Mouse (Mus musculus) adrenal gland, postnatal 36 days (tissue): ENCODE results near the gene Chrm2. TPM values are rescaled to one million over a fixed set of nuclear protein-coding genes. Genes with fewer than 3 reads are reported as not detected.

Experiments
- DNase-seq, 2 experiments: peaks; one replicate each; pipeline ENCODE4 v3.0.0; 2021; ENCODE audit warnings: mixed read lengths in 1 of 2
- long read RNA-seq, 2 experiments: library from polyadenylated mRNA; stranded (forward); transcript quantifications; one replicate each; pipeline ENCODE4 v2.0.0; 2021; ENCODE audit warnings: borderline sequencing depth in 2 of 2
- total RNA-seq, 2 experiments: library from RNA; stranded (reverse); gene quantifications; 2 replicates each; pipeline ENCODE4 v1.2.3; 2021

Gene Chrm2
- under 1 TPM in 1 of 2 experiments, not detected in 1; 0.20 TPM for total RNA-seq
- long read RNA-seq, experiment 1 = 0 reads
- long read RNA-seq, experiment 2 = 0 reads

- no peak for DNase-seq
These were observed at the start of gene Chrm2 for GRCm38 (mm10) chr6:36387612-36388400. Gene Chrm2 (plus strand): TSS chr6:36388084.

GRCm38 (mm10) chr6:36373983-36374382 is 13.9 kb upstream of the Chrm2 start:
- DNase-seq = no peak

DNA sequence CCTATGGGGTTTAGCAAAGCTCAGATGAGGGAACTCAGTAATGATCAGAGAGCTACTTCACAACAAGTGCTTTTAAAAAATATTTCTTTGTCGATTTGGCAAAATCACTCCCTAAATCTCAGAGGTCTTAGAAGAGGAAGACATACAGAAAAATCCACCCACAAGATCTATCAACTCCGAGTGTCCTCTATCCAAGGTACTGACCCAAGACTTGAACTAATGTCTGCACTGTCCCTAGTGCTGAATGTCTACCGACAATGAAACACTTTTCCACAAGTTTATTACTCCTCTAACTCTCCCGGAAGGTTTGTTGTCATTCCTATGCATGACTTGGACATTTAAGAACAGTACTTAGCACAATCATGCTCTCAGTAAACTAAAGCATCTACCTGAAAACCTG is 9.9 kb upstream of the Chrm2 start:
- no peak for DNase-seq

GRCm38 (mm10) chr6:36384102-36384501 is 3.8 kb upstream of the Chrm2 start:
- DNase-seq = no peak

GRCm38 (mm10) chr6:36388401-36389259 is 746 bp downstream of the Chrm2 start:
- DNase-seq = no peak

GRCm38 (mm10) chr6:36389260-36389965 is 1.5 kb downstream of the Chrm2 start:
- no peak for DNase-seq

DNA sequence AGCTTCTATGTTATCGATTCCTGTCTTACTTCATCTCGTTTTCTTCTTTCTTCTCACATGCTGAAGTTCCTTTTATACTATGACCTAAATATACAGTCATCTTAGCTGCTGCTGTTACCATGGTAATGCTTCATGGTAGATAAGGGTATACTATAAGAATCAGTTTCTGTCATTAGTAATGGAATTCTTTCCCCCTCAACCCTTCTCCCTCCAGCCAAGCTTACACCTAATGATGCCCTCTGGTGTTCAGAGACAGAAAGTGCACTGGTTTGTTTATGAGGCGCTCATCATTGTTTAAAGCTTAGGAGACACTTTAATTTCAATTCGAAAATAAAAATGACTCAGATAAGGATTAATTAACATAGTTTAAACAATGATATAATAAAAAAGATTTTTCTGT is 5.8 kb downstream of the Chrm2 start:
- no peak for DNase-seq

DNA sequence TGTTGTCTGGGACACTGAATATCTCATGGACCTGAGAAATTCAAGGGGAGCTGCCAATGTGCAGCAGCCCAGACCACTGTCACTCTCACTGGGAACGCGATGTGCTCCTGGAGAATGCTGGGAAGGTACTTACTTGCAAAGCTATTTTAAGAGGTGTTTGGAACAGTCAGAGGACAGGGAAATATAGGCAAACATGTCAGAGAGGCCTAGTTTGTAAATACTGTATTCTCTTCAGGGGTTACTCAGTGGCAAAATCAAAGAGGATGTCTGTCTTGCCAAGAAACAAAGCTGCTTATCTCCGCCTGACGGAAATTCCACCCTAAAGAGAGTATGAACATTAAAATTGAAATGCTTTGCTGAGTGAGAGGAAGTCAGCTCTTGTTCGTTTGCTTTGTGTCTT is 17.3 kb downstream of the Chrm2 start:
- no peak for DNase-seq

- DNase-seq = no peak
These were observed 21.1 kb downstream of the Chrm2 start for GRCm38 (mm10) chr6:36409016-36409415.

- no peak for DNase-seq
These were observed 22.2 kb downstream of the Chrm2 start for GRCm38 (mm10) chr6:36410057-36410456.

DNA sequence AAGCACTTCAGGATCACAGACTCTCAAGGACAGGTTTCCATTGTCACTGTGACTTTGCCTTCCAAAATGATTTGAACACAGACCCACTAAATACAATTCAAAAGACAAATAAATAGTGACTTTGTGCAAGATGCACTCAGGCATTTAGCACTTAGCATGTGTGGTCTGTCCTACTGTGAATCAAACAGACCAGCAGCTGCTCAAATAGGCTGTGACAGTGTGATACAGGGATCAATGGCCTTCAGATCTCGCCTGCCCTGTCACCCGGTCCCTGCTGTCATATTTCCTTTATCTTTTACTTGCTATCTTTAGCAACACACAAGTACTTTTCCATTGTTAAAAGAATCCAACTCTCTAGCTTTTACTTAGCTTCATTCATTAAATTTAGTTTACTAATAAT is 31.8 kb downstream of the Chrm2 start:
- DNase-seq = no peak

DNA sequence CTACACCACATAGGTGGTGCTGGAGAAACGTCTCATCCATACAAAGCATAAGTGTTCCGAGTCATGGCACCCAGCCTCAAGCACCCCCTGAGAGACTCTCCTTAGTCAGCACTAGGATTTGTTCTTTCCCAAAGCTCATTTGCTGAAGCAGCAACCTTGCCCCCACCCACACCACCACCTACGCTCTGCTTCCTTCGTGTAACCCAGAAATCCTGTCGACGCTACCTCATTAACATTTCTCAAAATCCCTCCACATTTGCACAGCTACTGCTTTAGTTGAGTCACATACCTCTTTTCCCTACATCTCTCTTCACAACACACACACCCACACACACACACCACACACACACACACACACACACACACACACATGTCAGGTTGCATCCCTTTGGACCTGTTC is 50.1 kb downstream of the Chrm2 start:
- DNase-seq = no peak

DNA sequence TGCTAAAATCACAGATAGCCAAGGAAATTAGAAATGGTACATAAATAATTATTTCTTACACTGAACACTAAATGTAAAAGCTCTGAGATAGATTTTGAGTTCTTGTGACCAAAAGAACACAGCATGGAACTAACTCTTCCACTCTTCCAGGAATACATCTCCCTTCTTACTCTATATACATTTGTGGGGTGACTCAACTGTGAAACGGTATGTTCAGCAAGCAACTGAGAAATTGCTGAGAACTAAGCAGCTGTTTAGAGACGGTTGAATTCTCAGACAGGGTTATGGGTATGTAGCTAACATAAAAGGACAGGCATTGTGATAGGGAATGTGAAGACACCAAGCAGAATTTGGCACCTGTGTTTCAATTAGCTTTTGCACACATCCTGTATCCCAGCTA is 51.3 kb downstream of the Chrm2 start:
- no peak for DNase-seq

DNA sequence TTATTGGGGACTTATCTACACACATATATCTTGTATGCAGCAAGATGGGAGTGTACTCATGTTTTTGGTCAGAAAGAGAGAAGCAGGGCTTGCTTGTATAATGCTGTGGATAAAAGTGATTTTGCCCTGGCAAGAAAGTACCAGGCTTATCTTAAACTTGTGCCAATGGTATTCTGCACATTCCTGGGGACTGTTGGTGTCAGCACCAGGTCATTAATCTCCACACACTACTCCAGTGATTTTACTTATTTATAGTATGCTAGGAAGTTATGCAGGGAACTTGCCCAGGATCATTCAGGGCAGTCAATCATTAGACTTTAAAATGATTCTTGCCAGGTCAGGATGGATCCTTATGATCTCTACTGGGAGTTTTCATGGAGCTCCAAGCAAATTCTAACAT is 63.6 kb downstream of the Chrm2 start:
- DNase-seq = no peak

DNA sequence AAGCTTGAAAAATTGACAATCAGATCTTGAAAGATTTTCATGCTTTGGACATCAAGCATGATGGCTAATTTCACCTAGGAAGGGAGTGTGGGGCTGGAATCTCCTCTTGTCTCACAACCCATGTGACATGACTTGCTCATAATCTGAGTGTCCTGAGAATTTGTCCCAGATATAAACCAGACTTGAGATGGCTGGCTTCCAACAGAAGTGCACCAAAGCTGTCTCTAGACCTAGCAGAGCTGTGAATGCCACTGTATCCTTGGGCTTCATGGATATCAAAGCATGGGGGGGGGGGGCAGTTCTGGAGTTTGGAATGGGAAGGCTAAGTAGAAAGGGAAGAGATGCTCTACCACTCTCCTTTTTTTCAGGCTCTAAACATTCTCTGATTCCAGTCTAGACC is 67.2 kb downstream of the Chrm2 start:
- DNase-seq = peak in 1 of 2 experiments; percentile 11

GRCm38 (mm10) chr6:36457015-36457414 is 69.1 kb downstream of the Chrm2 start:
- no peak for DNase-seq

DNA sequence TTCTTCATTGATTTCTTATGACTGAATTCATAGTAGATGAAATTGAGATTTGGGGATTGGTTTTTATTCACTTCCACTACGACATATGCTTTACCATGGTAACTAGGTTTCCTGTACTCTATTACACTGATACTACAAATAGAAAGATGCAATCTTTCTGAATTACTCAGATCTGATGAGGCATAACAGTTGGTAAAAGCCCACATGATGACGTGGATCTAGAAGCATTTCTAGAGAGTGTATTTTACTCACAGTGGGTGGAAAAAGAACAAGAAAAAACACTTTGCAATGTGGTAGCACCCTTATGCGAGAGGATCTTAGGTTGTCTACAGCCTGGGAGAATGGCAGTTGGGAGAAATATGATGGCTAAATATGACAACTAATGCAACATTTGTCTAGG is 76.1 kb downstream of the Chrm2 start:
- no peak for DNase-seq

DNA sequence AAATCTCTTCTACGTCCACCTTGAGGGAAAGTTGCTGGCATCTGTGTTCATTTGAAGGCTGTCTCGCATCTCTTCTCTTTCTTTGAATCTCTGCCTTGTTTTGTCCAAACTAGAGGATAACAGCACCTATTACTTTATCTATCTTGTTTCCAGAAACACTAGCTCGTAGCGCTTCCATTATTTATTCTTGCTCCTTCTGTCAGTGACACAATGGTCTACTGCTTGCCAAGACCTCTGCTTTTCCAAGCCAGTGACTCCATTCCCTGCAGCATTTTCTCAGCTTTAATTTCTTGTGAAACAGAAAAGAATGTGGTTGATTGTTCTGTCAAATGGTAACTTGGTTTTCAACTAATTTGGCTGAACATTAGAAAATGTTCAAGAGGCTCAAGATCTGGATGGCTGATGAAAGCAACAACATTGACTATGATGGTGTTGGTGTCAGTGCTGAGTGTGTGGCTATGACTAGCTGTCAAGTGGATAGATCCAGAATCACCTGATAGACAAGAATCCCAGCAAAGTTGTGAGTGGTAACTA is 96.3 kb downstream of the Chrm2 start:
- DNase-seq = no peak

DNA sequence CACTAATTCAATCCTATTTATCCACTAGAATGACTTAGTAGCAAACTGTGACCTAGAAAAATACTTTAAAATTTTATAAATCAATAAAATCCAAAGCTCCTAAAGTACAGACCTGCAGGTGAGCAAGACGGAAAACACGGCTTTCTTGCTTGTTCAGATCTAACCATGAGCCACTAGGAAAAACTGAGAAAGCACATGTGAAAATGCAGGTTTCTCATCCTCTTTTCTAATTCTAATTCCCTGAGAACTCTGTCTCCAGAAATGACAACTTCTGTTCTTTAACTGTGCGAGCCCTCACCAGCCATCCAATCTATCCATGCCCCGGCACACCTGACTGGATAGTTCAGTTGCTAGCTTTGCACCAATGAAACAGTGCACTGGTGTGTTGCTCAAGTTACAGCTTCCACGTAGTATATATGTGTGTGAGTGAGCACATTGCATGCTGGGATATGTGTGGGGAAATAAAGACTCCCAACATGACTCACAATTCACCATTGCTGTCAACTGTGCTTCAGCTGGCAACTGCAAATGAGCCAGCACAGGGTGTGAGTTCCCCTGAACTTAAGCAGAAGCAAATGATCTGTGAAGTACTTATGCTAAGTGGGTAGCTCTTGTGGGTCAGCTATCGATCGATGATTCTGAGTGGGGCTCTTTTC is 119.3 kb downstream of the Chrm2 start:
- DNase-seq = no peak

GRCm38 (mm10) chr6:36507946-36508345 is 120.1 kb downstream of the Chrm2 start:
- no peak for DNase-seq

DNA sequence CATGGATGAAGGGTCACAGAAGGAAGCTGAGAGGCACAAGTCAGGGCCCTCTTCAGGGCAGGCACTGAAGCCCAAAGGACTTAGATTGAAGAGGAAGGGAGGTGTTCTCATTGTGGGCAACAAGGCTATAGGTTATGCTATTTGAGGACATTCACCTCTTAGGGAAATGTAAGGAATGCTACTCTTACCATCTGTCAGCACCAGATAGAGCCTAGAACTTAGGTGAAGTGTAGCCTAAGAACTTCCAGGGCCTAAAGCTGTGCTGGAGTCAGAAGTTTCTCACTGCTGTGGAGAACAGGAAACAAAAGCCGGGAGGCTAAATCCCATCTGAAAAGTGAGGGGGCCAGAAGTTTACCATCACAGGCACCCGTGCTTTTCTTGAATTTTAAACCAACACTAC is 120.6 kb downstream of the Chrm2 start:
- no peak for DNase-seq

GRCm38 (mm10) chr6:36516508-36516907 is 128.6 kb downstream of the Chrm2 start:
- no peak for DNase-seq
